Mouse (Mus musculus): ENCODE measurements around the gene Fscn3. TPM values are rescaled to one million over a fixed set of nuclear protein-coding genes. Genes with fewer than 3 reads are reported as not detected.

The Fscn3 gene
- polyA plus RNA-seq, 1 experiment from 2014 or later = not detected

- Histone ChIP-seq H3K27me3 (ENCODE audit: control insufficient read depth, insufficient read depth, low read length) (no peaks in the 10 kb centered on the region), H3K27ac (ENCODE audit: low read depth, low read length) (no peak overlapping the region), H3K9ac (ENCODE audit: low read length) (no peak overlapping the region), H3K4me3 (ENCODE audit: low read depth, low read length) (no peak overlapping the region), H3K4me1 (ENCODE audit: control insufficient read depth, insufficient read depth, low read length) (no peaks in the 10 kb centered on the region; the same call in 1 of the 2 replicates), H3K36me3 (ENCODE audit: control insufficient read depth, insufficient read depth, low read length) (peaks cover 2% of the 10 kb centered on the region; the same call in 1 of the 2 replicates), H3K4me2 (ENCODE audit: low read depth) (no peak overlapping the region), H3K9me3 (ENCODE audit: control insufficient read depth, low read length) (no peaks in the 10 kb centered on the region)
- DNase-seq (ENCODE audit: low spot score) (no peak), ATAC-seq (ENCODE audit: insufficient read depth, low FRiP score, low TSS enrichment) (no peak)
- 88% methylated on average over 7 of the region's 7 CpGs for WGBS
Observed at GRCm38 (mm10) chr6:28486905-28487304, 59.3 kb downstream of the Fscn3 start.

Other genes starting within 250 kb of the Fscn3 start
- 20.9 and 23.2 TPM in 2 replicates for gene Zfp800, start 29.8 kb upstream of the Fscn3 start, polyA plus RNA-seq (2014; fragmentation: Nextera tagmentation; extraction: Ambion mirVana)
- gene Arf5, start 4.2 kb upstream of the Fscn3 start, polyA plus RNA-seq (2014; fragmentation: Nextera tagmentation; extraction: Ambion mirVana) = 323 and 364 TPM in 2 replicates
- gene Gcc1, start 601 bp downstream of the Fscn3 start, polyA plus RNA-seq (2014; fragmentation: Nextera tagmentation; extraction: Ambion mirVana) = 8.2 and 8.8 TPM in 2 replicates
- not detected in 2 replicates for gene Pax4, start 21.6 kb downstream of the Fscn3 start, polyA plus RNA-seq (2014; fragmentation: Nextera tagmentation; extraction: Ambion mirVana)
- gene Snd1, start 47.4 kb downstream of the Fscn3 start, polyA plus RNA-seq (2014; fragmentation: Nextera tagmentation; extraction: Ambion mirVana) = 107 and 111 TPM in 2 replicates